Mouse (Mus musculus): Measurements from ENCODE around the gene Inava. TPM values are rescaled to one million over a fixed set of nuclear protein-coding genes. Genes with fewer than 3 reads are reported as not detected.

The Inava gene
- polyA plus RNA-seq, 1 experiment from 2014 or later, result 8.3 TPM

- Histone ChIP-seq H3K9me3 (replicated peaks) (no peaks in the 10 kb centered on the region), H3K4me1 (no peaks in the 10 kb centered on the region), H3K4me2 (no peak overlapping the region), H3K4me3 (no peak overlapping the region), H3K27me3 (peaks cover 18% of the 10 kb centered on the region), H3K9ac (no peak overlapping the region), H3K27ac (no peak overlapping the region), H3K36me3 (ENCODE audit: poor library complexity, severe bottlenecking) (no peaks in the 10 kb centered on the region)
- no peak for ATAC-seq
- WGBS, result 32% methylated on average over 2 of the region's 2 CpGs
Measured at GRCm38 (mm10) chr1:136253472-136253871, 19.4 kb upstream of the Inava start.

- Histone ChIP-seq H3K4me1 (no peaks in the 10 kb centered on the region), H3K27ac (no peak overlapping the region), H3K4me3 (no peak overlapping the region), H3K9ac (no peak overlapping the region; the same call in 1 of the 2 replicates), H3K4me2 (no peak overlapping the region), H3K36me3 (ENCODE audit: poor library complexity, severe bottlenecking) (no peaks in the 10 kb centered on the region), H3K27me3 (no peaks in the 10 kb centered on the region), H3K9me3 (replicated peaks) (no peaks in the 10 kb centered on the region)
- 62% methylated on average over 5 of the region's 5 CpGs for WGBS
- no peak for ATAC-seq
Measured at GRCm38 (mm10) chr1:136249662-136250061, 15.6 kb upstream of the Inava start.

GRCm38 (mm10) chr1:136247393-136247792, 13.3 kb upstream of the Inava start:
- 91% methylated on average over 5 of the region's 5 CpGs for WGBS

GRCm38 (mm10) chr1:136244469-136244868, 10.4 kb upstream of the Inava start:
- Histone ChIP-seq H3K4me3 (no peak overlapping the region), H3K27me3 (no peaks in the 10 kb centered on the region), H3K9me3 (replicated peaks) (no peaks in the 10 kb centered on the region), H3K27ac (no peak overlapping the region), H3K4me2 (no peak overlapping the region), H3K4me1 (no peaks in the 10 kb centered on the region), H3K9ac (no peak overlapping the region), H3K36me3 (ENCODE audit: poor library complexity, severe bottlenecking) (no peaks in the 10 kb centered on the region)
- ATAC-seq, result no peak
- WGBS, result 87% methylated on average over 4 of the region's 5 CpGs

More at GRCm38 (mm10) chr1:136247393-136247792, 13.3 kb upstream of the Inava start:
- Histone ChIP-seq H3K4me1 (no peaks in the 10 kb centered on the region), H3K9ac (no peak overlapping the region), H3K4me2 (no peak overlapping the region), H3K27ac (no peak overlapping the region), H3K9me3 (replicated peaks) (no peaks in the 10 kb centered on the region), H3K4me3 (no peak overlapping the region), H3K36me3 (ENCODE audit: poor library complexity, severe bottlenecking) (no peaks in the 10 kb centered on the region), H3K27me3 (no peaks in the 10 kb centered on the region)
- ATAC-seq, result no peak

GRCm38 (mm10) chr1:136241801-136242200, 7.7 kb upstream of the Inava start:
- Histone ChIP-seq H3K36me3 (ENCODE audit: poor library complexity, severe bottlenecking) (no peaks in the 10 kb centered on the region), H3K9ac (no peak overlapping the region), H3K27ac (no peak overlapping the region), H3K4me2 (no peak overlapping the region), H3K4me3 (no peak overlapping the region), H3K27me3 (no peaks in the 10 kb centered on the region), H3K9me3 (replicated peaks) (no peaks in the 10 kb centered on the region), H3K4me1 (no peaks in the 10 kb centered on the region)
- 90% methylated on average over 7 of the region's 7 CpGs for WGBS
- ATAC-seq, result no peak

GRCm38 (mm10) chr1:136238495-136238894, 4.4 kb upstream of the Inava start:
- 91% methylated on average over 4 of the region's 4 CpGs for WGBS
- Histone ChIP-seq H3K27me3 (no peaks in the 10 kb centered on the region), H3K4me3 (no peak overlapping the region), H3K9ac (no peak overlapping the region), H3K27ac (no peak overlapping the region), H3K9me3 (replicated peaks) (no peaks in the 10 kb centered on the region), H3K4me2 (no peak overlapping the region), H3K36me3 (ENCODE audit: poor library complexity, severe bottlenecking) (no peaks in the 10 kb centered on the region), H3K4me1 (peaks cover 7% of the 10 kb centered on the region)
- ATAC-seq, result no peak

- Histone ChIP-seq H3K9ac (peak overlapping the region; percentile 76), H3K27ac (peak overlapping the region; percentile 54), H3K4me1 (peaks cover 45% of the 10 kb centered on the region)
Measured at GRCm38 (mm10) chr1:136234595-136235092, 580 bp upstream of the Inava start.

GRCm38 (mm10) chr1:136232986-136233790, 876 bp downstream of the Inava start:
- ATAC-seq, result no peak
- WGBS, result under 1% methylated on average over 23 of the region's 23 CpGs

More at GRCm38 (mm10) chr1:136234595-136235092, 580 bp upstream of the Inava start:
- Histone ChIP-seq H3K4me3 (peak overlapping the region; percentile 58), H3K9me3 (replicated peaks) (no peaks in the 10 kb centered on the region), H3K4me2 (peak overlapping the region; percentile 74), H3K36me3 (ENCODE audit: poor library complexity, severe bottlenecking) (no peaks in the 10 kb centered on the region), H3K27me3 (no peaks in the 10 kb centered on the region)
- no peak for ATAC-seq
- 3% methylated on average over 9 of the region's 9 CpGs for WGBS

GRCm38 (mm10) chr1:136232285-136232926, 1.7 kb downstream of the Inava start:
- under 1% methylated on average over 9 of the region's 9 CpGs for whole genome bisulfite sequencing
- ATAC-seq, result no peak
- Histone ChIP-seq H3K36me3 (ENCODE audit: poor library complexity, severe bottlenecking) (peaks cover 2% of the 10 kb centered on the region; the same call in 1 of the 2 replicates), H3K9ac (peak overlapping the region; percentile 76), H3K9me3 (replicated peaks) (no peaks in the 10 kb centered on the region), H3K4me1 (peaks cover 67% of the 10 kb centered on the region), H3K27ac (no peak overlapping the region), H3K4me2 (peak overlapping the region; percentile 74), H3K4me3 (peak overlapping the region; percentile 58), H3K27me3 (no peaks in the 10 kb centered on the region)

More at GRCm38 (mm10) chr1:136232986-136233790, 876 bp downstream of the Inava start:
- Histone ChIP-seq H3K27me3 (no peaks in the 10 kb centered on the region), H3K4me2 (peak overlapping the region; percentile 74), H3K4me1 (peaks cover 60% of the 10 kb centered on the region), H3K9ac (peak overlapping the region; percentile 76), H3K9me3 (replicated peaks) (no peaks in the 10 kb centered on the region), H3K4me3 (peak overlapping the region; percentile 58), H3K27ac (peak overlapping the region; percentile 54), H3K36me3 (ENCODE audit: poor library complexity, severe bottlenecking) (no peaks in the 10 kb centered on the region)

GRCm38 (mm10) chr1:136231596-136231995, 2.5 kb downstream of the Inava start:
- Histone ChIP-seq H3K27me3 (no peaks in the 10 kb centered on the region), H3K4me2 (peak overlapping the region; percentile 74), H3K27ac (no peak overlapping the region), H3K9me3 (replicated peaks) (no peaks in the 10 kb centered on the region), H3K4me3 (peak overlapping the region; percentile 58), H3K9ac (peak overlapping the region; percentile 76), H3K4me1 (peaks cover 68% of the 10 kb centered on the region), H3K36me3 (ENCODE audit: poor library complexity, severe bottlenecking) (peaks cover 10% of the 10 kb centered on the region; the same call in 1 of the 2 replicates)
- no peak for ATAC-seq
- 0% methylated on average over 6 of the region's 6 CpGs for WGBS

GRCm38 (mm10) chr1:136230201-136230600, 3.9 kb downstream of the Inava start:
- peak overlapping the region; percentile 74 for H3K4me2 ChIP-seq
- no peak overlapping the region for H3K4me3 ChIP-seq
- no peaks in the 10 kb centered on the region for H3K9me3 ChIP-seq (replicated peaks)
- peak overlapping the region; percentile 26; the same call in 1 of the 2 replicates for H3K9ac ChIP-seq
- no peak overlapping the region for H3K27ac ChIP-seq
- WGBS, result 18% methylated on average over 11 of the region's 11 CpGs
- H3K36me3 ChIP-seq (ENCODE audit: poor library complexity, severe bottlenecking), result peaks cover 24% of the 10 kb centered on the region
- no peak for ATAC-seq
- H3K27me3 ChIP-seq, result no peaks in the 10 kb centered on the region
- H3K4me1 ChIP-seq, result peaks cover 68% of the 10 kb centered on the region

- 10% methylated on average over 6 of the region's 6 CpGs for WGBS
- Histone ChIP-seq H3K4me1 (peaks cover 62% of the 10 kb centered on the region), H3K36me3 (ENCODE audit: poor library complexity, severe bottlenecking) (peaks cover 36% of the 10 kb centered on the region), H3K27me3 (no peaks in the 10 kb centered on the region), H3K9ac (0 out of 2 replicates have a peak overlapping the region, but pooled peaks have one; percentile 28), H3K9me3 (replicated peaks) (no peaks in the 10 kb centered on the region), H3K4me2 (peak overlapping the region; percentile 74; the same call in 1 of the 2 replicates), H3K27ac (no peak overlapping the region), H3K4me3 (no peak overlapping the region)
- ATAC-seq, result no peak
Measured at GRCm38 (mm10) chr1:136229040-136229373, 5.1 kb downstream of the Inava start.
